Comparison of ENCODE assay signal across 22 mouse cellular contexts in the genomic region with DNA sequence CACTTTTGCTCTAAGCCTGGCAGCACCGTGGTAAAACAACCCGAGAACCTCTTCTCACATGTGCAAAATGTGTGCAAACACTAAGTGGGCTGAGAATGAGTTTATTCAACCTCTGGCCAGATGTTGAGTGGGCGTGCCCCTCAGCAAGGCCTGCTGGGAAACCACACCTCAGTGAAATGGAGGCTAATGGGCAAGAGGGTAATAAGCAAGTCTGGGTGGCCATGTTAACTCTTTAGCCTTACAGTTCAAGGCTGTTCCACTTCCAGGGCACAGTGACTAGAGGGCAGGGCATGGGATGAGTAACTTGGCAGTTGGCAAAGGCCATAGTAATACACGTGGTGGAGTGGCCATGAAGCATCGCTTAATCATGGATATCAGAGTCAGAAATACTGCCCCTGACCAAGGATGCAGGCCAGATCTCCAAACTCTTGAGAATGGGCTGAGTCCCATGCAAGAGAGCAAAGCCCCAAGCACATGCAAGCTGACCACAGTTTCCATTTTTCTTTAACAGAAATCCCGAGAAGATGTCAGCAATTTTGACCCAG.
DNase-seq lines count a peak whose midpoint lies in the region; ATAC-seq and TF ChIP-seq lines count a peak whose summit lies in the region.
"Had no signal": no experiment of that assay in that cellular context is flagged by ENCODE, and none has a peak within 500 bp of the region (broad histone marks: within the 10 kb centered on the region; RNA-seq: fewer than 3 reads in every experiment).

No protein-coding gene starts in this region.

- TF ChIP-seq CTCF in MEL (IDR thresholded peaks at IDR 0.05 in 2 of 3, conservative IDR thresholded peaks at IDR 0.05 in 1 of 3; ENCODE audit: control insufficient read depth in 1 of 3, insufficient read depth in 1 of 3, low read depth in 2 of 3, low read length in 3 of 3, poor library complexity in 1 of 3, severe bottlenecking in 1 of 3): no peak
- TF ChIP-seq CTCF in hindbrain, postnatal 0 days (IDR thresholded peaks at IDR 0.05; ENCODE audit: low read depth): no peak

- H3K27me3 ChIP-seq in MEL (ENCODE audit: control insufficient read depth in 1 of 2, insufficient read depth in 2 of 2, low read length in 2 of 2): no peaks in the 10 kb centered on the region
- H3K27me3 ChIP-seq in hindbrain, embryonic 14.5 days (ENCODE audit: control insufficient read depth, insufficient read depth, low read length): no peaks in the 10 kb centered on the region
- no peaks in the 10 kb centered on the region for H3K27me3 ChIP-seq in hindbrain, postnatal 0 days (ENCODE audit: insufficient read depth, low read length)
- H3K27me3 ChIP-seq: forebrain, embryonic 13.5 days; heart, embryonic 15.5 days; hindbrain, embryonic 15.5 days had no signal

- no peaks in the 10 kb centered on the region for H3K9me3 ChIP-seq in MEL (replicated peaks; ENCODE audit: insufficient read depth, low read length)
- H3K9me3 ChIP-seq in hindbrain, embryonic 14.5 days (ENCODE audit: control insufficient read depth, low read length): no peaks in the 10 kb centered on the region
- no peaks in the 10 kb centered on the region for H3K9me3 ChIP-seq in hindbrain, postnatal 0 days (ENCODE audit: low read length)
- H3K9me3 ChIP-seq: embryonic facial prominence, embryonic 10.5 days; forebrain, embryonic 13.5 days; heart, embryonic 15.5 days; hindbrain, embryonic 10.5 days; hindbrain, embryonic 15.5 days had no signal

- H3K79me2 ChIP-seq in MEL (ENCODE audit: control insufficient read depth, insufficient read depth, low read length, poor library complexity): no peaks in the 10 kb centered on the region; the same call in 1 of the 2 replicates

- peaks cover 0 to 18% of the 10 kb centered on the region in 2 experiments; a peak in 2 of 4 replicates for H3K36me3 ChIP-seq in MEL (ENCODE audit: control insufficient read depth in 1 of 2, insufficient read depth in 2 of 2, low read length in 2 of 2)
- no peaks in the 10 kb centered on the region for H3K36me3 ChIP-seq in hindbrain, embryonic 14.5 days (replicated peaks; ENCODE audit: control insufficient read depth, insufficient read depth)
- no peaks in the 10 kb centered on the region for H3K36me3 ChIP-seq in hindbrain, postnatal 0 days (ENCODE audit: insufficient read depth, low read length)
- H3K36me3 ChIP-seq: embryonic facial prominence, embryonic 10.5 days; heart, embryonic 15.5 days; hindbrain, embryonic 10.5 days; hindbrain, embryonic 15.5 days had no signal

- 86% methylated on average over 6 of the region's 6 CpGs for WGBS in hindbrain, embryonic 14.5 days
- 84% methylated on average over 6 of the region's 6 CpGs for WGBS in hindbrain, postnatal 0 days

- peaks cover 8 to 31% of the 10 kb centered on the region in 2 experiments; a peak in 3 of 4 replicates for H3K4me1 ChIP-seq in MEL (ENCODE audit: control insufficient read depth in 1 of 2, insufficient read depth in 2 of 2, low read length in 2 of 2)
- H3K4me1 ChIP-seq in hindbrain, embryonic 14.5 days (replicated peaks; ENCODE audit: control insufficient read depth, insufficient read depth, low read length): peaks cover 9% of the 10 kb centered on the region; the same call in 1 of the 2 replicates
- no peaks in the 10 kb centered on the region for H3K4me1 ChIP-seq in hindbrain, postnatal 0 days (ENCODE audit: insufficient read depth, low read length)
- H3K4me1 ChIP-seq: forebrain, embryonic 13.5 days had no signal

- DNase-seq in ovary, adult 18-20 months (ENCODE audit: low spot score): peak; percentile 25
- DNase-seq in ovary, postnatal 10 days (ENCODE audit: low spot score): no peak
- peak; percentile 16 for DNase-seq in MEL (ENCODE audit: low read depth, low spot score)
- peak; percentile 75 for DNase-seq in adrenal gland, postnatal 14 days
- no peak for DNase-seq in hindbrain, embryonic 14.5 days (ENCODE audit: low spot score)
- DNase-seq in hindbrain, postnatal 0 days (ENCODE audit: low spot score): no peak
- no peak for DNase-seq in gastrocnemius, postnatal 14 days
- DNase-seq: B cell, adult 2 months; cerebellum, adult 2 months; cerebellum, postnatal 10 days; forebrain, postnatal 0 days; gastrocnemius, postnatal 36 days; heart, adult 18-20 months; kidney, adult 8-10 months had no signal

- H3K4me3 ChIP-seq in MEL (ENCODE audit: control insufficient read depth in 1 of 2, insufficient read depth in 1 of 2, low read depth in 2 of 2, low read length in 2 of 2): no peak overlapping the region
- H3K4me3 ChIP-seq in hindbrain, embryonic 14.5 days (replicated peaks; ENCODE audit: low read length): no peak overlapping the region
- no peak overlapping the region for H3K4me3 ChIP-seq in hindbrain, postnatal 0 days (ENCODE audit: low read length)
- H3K4me3 ChIP-seq: embryonic facial prominence, embryonic 10.5 days; forebrain, embryonic 13.5 days; heart, embryonic 15.5 days; hindbrain, embryonic 10.5 days; hindbrain, embryonic 15.5 days had no signal

- H3K9ac ChIP-seq in MEL (ENCODE audit: control insufficient read depth, low read depth, low read length, poor library complexity, severe bottlenecking): no peak overlapping the region
- no peak overlapping the region for H3K9ac ChIP-seq in hindbrain, embryonic 14.5 days
- no peak overlapping the region for H3K9ac ChIP-seq in hindbrain, postnatal 0 days (replicated peaks; ENCODE audit: low read length)
- H3K9ac ChIP-seq: forebrain, embryonic 13.5 days; forebrain, postnatal 0 days; heart, embryonic 15.5 days; hindbrain, embryonic 15.5 days had no signal

- no peak overlapping the region for H3K27ac ChIP-seq in MEL (ENCODE audit: control insufficient read depth, low read depth, low read length)
- no peak overlapping the region for H3K27ac ChIP-seq in hindbrain, embryonic 14.5 days
- no peak overlapping the region for H3K27ac ChIP-seq in hindbrain, postnatal 0 days
- H3K27ac ChIP-seq: embryonic facial prominence, embryonic 10.5 days; forebrain, embryonic 13.5 days; heart, embryonic 15.5 days; hindbrain, embryonic 10.5 days; hindbrain, embryonic 15.5 days had no signal

- TF ChIP-seq RAD21 in MEL (IDR thresholded peaks at IDR 0.05; ENCODE audit: low read depth, low read length): no peak

- intact Hi-C loops in gastrocnemius, postnatal 14 days (cut with DNase I; ENCODE audit: low total_unique reads): no loop called here

- TF ChIP-seq EP300 in MEL (IDR thresholded peaks at IDR 0.05; ENCODE audit: low read depth in 1 of 2, low read length in 2 of 2): no peak

- TF ChIP-seq POLR2A in MEL (IDR thresholded peaks at IDR 0.05; ENCODE audit: control insufficient read depth in 1 of 2, insufficient read depth in 1 of 2, low read depth in 1 of 2, low read length in 2 of 2, poor library complexity in 1 of 2): no peak

- ATAC-seq in hindbrain, embryonic 14.5 days (ENCODE audit: low FRiP score): no peak
- ATAC-seq in hindbrain, postnatal 0 days: no peak
- ATAC-seq: forebrain, embryonic 13.5 days; forebrain, postnatal 0 days; inflammation-experienced regulatory T-cells, adult 6 months; intestine, postnatal 0 days had no signal

- no peak overlapping the region for H3K4me2 ChIP-seq in hindbrain, embryonic 14.5 days (replicated peaks)
- H3K4me2 ChIP-seq in hindbrain, postnatal 0 days (ENCODE audit: low read depth, low read length): no peak overlapping the region
- H3K4me2 ChIP-seq: forebrain, embryonic 13.5 days; heart, embryonic 11.5 days; heart, embryonic 15.5 days; hindbrain, embryonic 15.5 days had no signal

TF ChIP-seq in MEL, 35 proteins besides CTCF, POLR2A, EP300 and RAD21:
- TF ChIP-seq E2F4 (IDR thresholded peaks at IDR 0.05; ENCODE audit: borderline replicate concordance, low read depth, low read length): no peak
- TF ChIP-seq USF1 (IDR thresholded peaks at IDR 0.05; ENCODE audit: low read depth, low read length): no peak
- TF ChIP-seq POLR2AphosphoS2 (IDR thresholded peaks at IDR 0.05; ENCODE audit: low read length): no peak
- TF ChIP-seq KAT2A (conservative IDR thresholded peaks at IDR 0.05; ENCODE audit: low read depth, low read length): no peak
- TF ChIP-seq JUND (IDR thresholded peaks at IDR 0.05; ENCODE audit: low read depth, low read length): no peak
- no peak for TF ChIP-seq SIN3A (IDR thresholded peaks at IDR 0.05; ENCODE audit: low read length)
- TF ChIP-seq UBTF (IDR thresholded peaks at IDR 0.05; ENCODE audit: borderline replicate concordance, insufficient read depth, low read depth, low read length): no peak
- TF ChIP-seq USF2 (IDR thresholded peaks at IDR 0.05; ENCODE audit: borderline replicate concordance in 1 of 2, insufficient read depth in 1 of 2, low read depth in 1 of 2, low read length in 2 of 2): no peak
- TF ChIP-seq MYB (IDR thresholded peaks at IDR 0.05; ENCODE audit: low read depth, low read length): no peak
- TF ChIP-seq TCF12 (IDR thresholded peaks at IDR 0.05; ENCODE audit: low read depth, low read length): no peak
- TF ChIP-seq TBP (IDR thresholded peaks at IDR 0.05; ENCODE audit: low read depth, low read length): peak; percentile 84
- no peak for TF ChIP-seq ZNF384 (IDR thresholded peaks at IDR 0.05; ENCODE audit: low read depth, low read length)
- TF ChIP-seq ZKSCAN1 (IDR thresholded peaks at IDR 0.05; ENCODE audit: low read depth, low read length): no peak
- no peak for TF ChIP-seq ETS1 (IDR thresholded peaks at IDR 0.05; ENCODE audit: low read depth, low read length)
- TF ChIP-seq HCFC1 (IDR thresholded peaks at IDR 0.05; ENCODE audit: low read depth, low read length): no peak
- TF ChIP-seq CHD1 (IDR thresholded peaks at IDR 0.05; ENCODE audit: low read depth, low read length): no peak
- 0 out of 2 replicates have a peak, but pooled peaks have one; percentile 38 for TF ChIP-seq ZMIZ1 (IDR thresholded peaks at IDR 0.05; ENCODE audit: low read depth, low read length)

Comparison
In these comparisons a context has a peak if more than half of its experiments do, and no peak if none do; other contexts are left out.
1. DNase-seq: peak in ovary, adult 18-20 months (single experiment), MEL (single experiment) and adrenal gland, postnatal 14 days (single experiment); none in ovary, postnatal 10 days (single experiment), hindbrain, embryonic 14.5 days (single experiment), hindbrain, postnatal 0 days (single experiment) and gastrocnemius, postnatal 14 days (single experiment).